Mouse (Mus musculus) layer of hippocampus, adult 6 months (tissue): ENCODE data around the gene AC141477.1. TPM values are rescaled to one million over a fixed set of nuclear protein-coding genes. Genes with fewer than 3 reads are reported as not detected.

Source experiments
- long read RNA-seq, 2 experiments: library from polyadenylated mRNA; unstranded; transcript quantifications; one replicate each; pipeline ENCODE4 v2.0.0; 2019 to 2020
- polyA plus RNA-seq: library from polyadenylated mRNA; unstranded; fragments of <200 nt; fragmentation: Nextera tagmentation; gene quantifications from 2 replicates; pipeline ENCODE4 v1.2.3, GENCODE M21; 2021

Gene AC141477.1
- not detected in 2 replicates for polyA plus RNA-seq
- long read RNA-seq, experiment 1 = 0 reads
- long read RNA-seq, experiment 2 = 0 reads

DNA sequence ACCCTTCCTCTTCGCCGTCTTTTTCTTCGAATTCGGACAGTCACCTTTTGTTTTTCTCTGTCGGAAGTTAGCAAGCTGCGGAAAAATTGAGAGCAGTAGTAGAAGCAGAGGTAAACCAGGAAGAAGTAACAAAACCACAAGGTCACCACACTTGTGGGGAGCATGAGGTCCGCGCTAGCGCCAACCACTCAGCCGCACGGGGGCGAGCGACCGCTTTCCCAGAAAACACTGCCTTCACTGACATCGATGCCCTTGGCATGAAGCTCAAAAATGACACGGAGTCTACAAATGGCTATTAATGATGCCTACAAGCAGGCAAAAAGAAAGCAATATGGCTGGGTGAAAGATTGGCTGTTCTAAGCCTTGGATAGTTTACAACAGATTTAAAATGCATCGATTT, at the start of gene AC141477.1:
TSS of gene AC141477.1 (minus strand) at position 164 of the 400 bp plus-strand sequence.

GRCm38 (mm10) chr10:76468203-76469162, 28.2 kb upstream of the AC141477.1 start, which contains the start of the genes Mcm3ap and Ybey:
Mcm3ap (plus strand) TSS chr10:76468927.
Ybey (minus strand) TSS chr10:76469114.

DNA sequence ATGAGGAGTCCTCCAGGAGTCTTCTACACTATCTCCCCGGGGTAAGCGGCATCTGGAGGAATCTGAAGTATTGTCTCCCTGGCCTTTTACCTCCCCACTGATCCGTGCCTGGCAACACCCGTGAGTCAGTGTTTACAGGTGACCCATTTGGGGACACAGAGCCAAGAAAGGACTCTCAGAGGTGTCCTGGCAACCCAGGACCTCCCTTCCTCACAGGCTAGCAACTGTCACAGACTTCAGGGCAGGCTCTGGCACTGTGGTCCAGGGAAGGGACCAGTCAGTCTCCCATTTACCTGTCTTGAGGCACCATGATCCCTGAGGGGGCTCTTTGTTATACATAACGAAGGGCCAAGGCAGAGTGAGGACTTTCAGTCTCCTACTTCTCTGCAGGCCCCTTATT, 8.6 kb upstream of the AC141477.1 start, which contains the start of gene 2610028H24Rik:
TSS of gene 2610028H24Rik (plus strand) at position 231 of the 400 bp plus-strand sequence.

DNA sequence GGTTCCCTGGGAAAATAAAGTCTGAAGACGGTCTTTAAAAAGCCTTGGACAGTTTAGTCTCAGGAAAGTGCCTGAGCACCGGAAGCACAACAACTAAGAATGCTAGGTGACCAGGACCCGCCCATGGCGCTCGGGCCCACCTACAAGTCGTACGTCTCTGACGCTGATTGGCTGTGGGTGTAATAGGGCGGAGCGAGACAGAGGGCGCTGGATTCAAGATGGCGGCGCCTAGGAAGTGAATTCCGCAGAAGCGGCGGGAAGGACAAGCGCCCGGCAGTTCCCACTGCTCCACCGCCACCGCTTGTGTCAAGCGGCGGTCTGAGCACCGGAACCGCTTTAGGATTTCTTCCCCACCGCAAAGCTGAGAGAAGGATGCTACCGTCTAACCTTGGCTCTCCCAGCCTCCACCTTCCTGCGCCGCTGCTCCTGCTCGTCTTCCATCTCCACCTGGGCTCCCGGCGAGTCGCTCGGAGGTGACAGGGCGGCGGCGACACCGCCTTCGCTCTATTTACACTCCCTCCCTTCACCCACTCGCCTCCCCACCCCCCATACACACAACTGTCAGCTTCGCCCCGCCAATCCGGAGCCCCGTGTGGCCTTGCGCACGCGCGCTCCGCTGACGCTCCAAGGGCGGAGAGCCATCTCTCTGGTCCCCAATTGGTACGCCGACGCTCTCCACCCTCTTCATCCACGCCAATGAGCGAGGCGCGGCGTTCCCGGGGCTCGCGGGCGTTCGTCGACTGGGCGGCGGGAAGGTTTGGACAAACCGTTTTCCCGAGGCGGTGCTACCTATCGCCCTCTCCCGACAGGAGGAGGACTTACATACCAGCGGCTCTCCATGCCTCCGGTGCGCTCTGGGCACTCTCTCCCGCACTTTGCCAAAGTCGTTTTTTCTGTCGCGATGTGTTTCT, 2.2 kb upstream of the AC141477.1 start, which contains the start of gene Pcnt:
TSS of gene Pcnt (minus strand) at position 609 of the 911 bp plus-strand sequence.

Other genes with a start within 250 kb of the AC141477.1 start
- 111 and 112 TPM in 2 replicates for gene Prmt2, start 202.6 kb downstream of the AC141477.1 start, polyA plus RNA-seq
- gene S100b, start 186.6 kb downstream of the AC141477.1 start, polyA plus RNA-seq = 109 and 151 TPM in 2 replicates
- gene Dip2a, start 95.2 kb downstream of the AC141477.1 start, polyA plus RNA-seq = 29.7 and 36.3 TPM in 2 replicates
- 5.8 and 11.4 TPM in 2 replicates for gene Pcnt, start 2.3 kb upstream of the AC141477.1 start, polyA plus RNA-seq
- gene 2610028H24Rik, start 8.6 kb upstream of the AC141477.1 start, polyA plus RNA-seq = 0.30 TPM in 2 replicates
- gene Mcm3ap, start 28.5 kb upstream of the AC141477.1 start, polyA plus RNA-seq = 18.7 and 19.0 TPM in 2 replicates
- gene Ybey, start 28.7 kb upstream of the AC141477.1 start, polyA plus RNA-seq = 3.4 and 3.9 TPM in 2 replicates
- 11.4 and 16.8 TPM in 2 replicates for gene Lss, start 91.1 kb upstream of the AC141477.1 start, polyA plus RNA-seq
- not detected in 2 replicates for gene Spatc1l, start 121.8 kb upstream of the AC141477.1 start, polyA plus RNA-seq
- not detected in 2 replicates for gene Ftcd, start 135.2 kb upstream of the AC141477.1 start, polyA plus RNA-seq
- 0.55 and 0.68 TPM in 2 replicates for gene Col6a2, start 183.2 kb upstream of the AC141477.1 start, polyA plus RNA-seq